Comparison of ENCODE assay signal across 8 mouse cellular contexts in genomic region chr8:112571337-112571904, GRCm38 (mm10). TPM values are rescaled to one million over a fixed set of nuclear protein-coding genes. Genes with fewer than 3 reads are reported as not detected.
DNase-seq lines count a peak whose midpoint lies in the region; ATAC-seq and TF ChIP-seq lines count a peak whose summit lies in the region.

No protein-coding gene starts in this region.

- no peak for ATAC-seq in embryonic facial prominence, embryonic 11.5 days (replicated peaks; ENCODE audit: insufficient number of reproducible peaks, low FRiP score, low TSS enrichment, low read depth)
- 0 out of 2 replicates have a peak, but pooled peaks have one; percentile 55 for ATAC-seq in intestine, embryonic 16.5 days

- H3K4me3 ChIP-seq in embryonic facial prominence, embryonic 11.5 days (ENCODE audit: low read depth, low read length): no peak overlapping the region
- H3K4me3 ChIP-seq in intestine, embryonic 16.5 days (ENCODE audit: low read length): no peak overlapping the region
- no peak overlapping the region for H3K4me3 ChIP-seq in thymus, adult 2 months (ENCODE audit: control insufficient read depth, insufficient read depth, low read length)

- TF ChIP-seq POLR2A in thymus, adult 2 months (IDR thresholded peaks at IDR 0.05; ENCODE audit: control insufficient read depth, extremely low read depth, insufficient read depth, low read length, poor library complexity): no peak

- H3K9ac ChIP-seq in embryonic facial prominence, embryonic 11.5 days (replicated peaks; ENCODE audit: low read length): no peak overlapping the region
- no peak overlapping the region for H3K9ac ChIP-seq in intestine, embryonic 16.5 days (ENCODE audit: low read depth, low read length)

- no peaks in the 10 kb centered on the region for H3K36me3 ChIP-seq in embryonic facial prominence, embryonic 11.5 days (replicated peaks; ENCODE audit: control insufficient read depth, insufficient read depth, low read depth, low read length)
- H3K36me3 ChIP-seq in intestine, embryonic 16.5 days (ENCODE audit: control insufficient read depth, insufficient read depth, low read length): no peaks in the 10 kb centered on the region
- no peaks in the 10 kb centered on the region for H3K36me3 ChIP-seq in thymus, adult 2 months (ENCODE audit: control insufficient read depth, insufficient read depth, low read length)

- 14% methylated on average over 9 of the region's 9 CpGs for WGBS in embryonic facial prominence, embryonic 11.5 days
- WGBS in intestine, embryonic 16.5 days: 16% methylated on average over 9 of the region's 9 CpGs
- 22% methylated on average over 9 of the region's 9 CpGs for WGBS in thymus, adult 2 months

- H3K27me3 ChIP-seq in embryonic facial prominence, embryonic 11.5 days (ENCODE audit: control insufficient read depth, insufficient read depth, low read length): peaks cover 2% of the 10 kb centered on the region; the same call in 1 of the 2 replicates
- H3K27me3 ChIP-seq in intestine, embryonic 16.5 days (replicated peaks; ENCODE audit: control insufficient read depth, insufficient read depth, low read length): no peaks in the 10 kb centered on the region; the same call in 1 of the 2 replicates
- H3K27me3 ChIP-seq in thymus, adult 2 months (ENCODE audit: control insufficient read depth, insufficient read depth, low read length): no peaks in the 10 kb centered on the region

- peak; percentile 19 for DNase-seq in NIH3T3 (ENCODE audit: low read depth)
- DNase-seq in adrenal gland, adult 8-10 months: peak; percentile 7
- DNase-seq in embryonic facial prominence, embryonic 11.5 days (ENCODE audit: low spot score): peak; percentile 72
- peak; percentile 57 to 69 for DNase-seq in left cerebral cortex, postnatal 14 days (ENCODE audit: low spot score in 2 of 2)
- DNase-seq in retina, embryonic 14.5 days (ENCODE audit: low spot score): peak; percentile 76
- DNase-seq in thymus, adult 2 months: no peak
- no peak for DNase-seq in lung, postnatal 25 days (ENCODE audit: low spot score)

- intact Hi-C loops in left cerebral cortex, postnatal 14 days (cut with DNase I): loop anchor here (5.0 to 10.0 kb wide), 4 partner anchors 163 to 1011 kb away; no protein-coding TSS in a partner anchor

- no peaks in the 10 kb centered on the region for H3K4me1 ChIP-seq in embryonic facial prominence, embryonic 11.5 days (ENCODE audit: control insufficient read depth, insufficient read depth, low read length)
- peaks cover 2% of the 10 kb centered on the region; the same call in 1 of the 2 replicates for H3K4me1 ChIP-seq in intestine, embryonic 16.5 days (ENCODE audit: control insufficient read depth, insufficient read depth, low read length)
- H3K4me1 ChIP-seq in thymus, adult 2 months (replicated peaks; ENCODE audit: control insufficient read depth, insufficient read depth, low read length): no peaks in the 10 kb centered on the region

- no peak overlapping the region for H3K27ac ChIP-seq in embryonic facial prominence, embryonic 11.5 days (replicated peaks; ENCODE audit: low read depth, low read length)
- no peak overlapping the region for H3K27ac ChIP-seq in intestine, embryonic 16.5 days (ENCODE audit: low read length)
- no peak overlapping the region for H3K27ac ChIP-seq in thymus, adult 2 months (ENCODE audit: control insufficient read depth, insufficient read depth, low read length)

- no peak overlapping the region for H3K4me2 ChIP-seq in embryonic facial prominence, embryonic 11.5 days (ENCODE audit: low read depth, low read length)
- H3K4me2 ChIP-seq in intestine, embryonic 16.5 days (ENCODE audit: low read depth, low read length): no peak overlapping the region

- no peak for TF ChIP-seq CTCF in thymus, adult 2 months (IDR thresholded peaks at IDR 0.05; ENCODE audit: borderline replicate concordance, control insufficient read depth, extremely low read depth, insufficient read depth, low read length, poor library complexity)

- no peaks in the 10 kb centered on the region for H3K9me3 ChIP-seq in embryonic facial prominence, embryonic 11.5 days (replicated peaks; ENCODE audit: control insufficient read depth, low read length)
- no peaks in the 10 kb centered on the region for H3K9me3 ChIP-seq in intestine, embryonic 16.5 days (ENCODE audit: control insufficient read depth, low read length)

RNA-seq across cellular contexts. Expression of gene Cntnap4, which starts 1.6 kb away (rescaled TPM):
- total RNA-seq in adrenal gland, adult 8-10 months (2022): not detected
- 0.29 and 0.55 TPM in 2 replicates for polyA plus RNA-seq in embryonic facial prominence, embryonic 11.5 days (2014; fragmentation: Nextera tagmentation; extraction: Ambion mirVana)
- polyA plus RNA-seq in intestine, embryonic 16.5 days (2015; fragmentation: Nextera tagmentation; extraction: Ambion mirVana): 0.92 and 1.2 TPM in 2 replicates
- total RNA-seq in left cerebral cortex, postnatal 14 days (2021): 10 to 100 TPM; 23.9 to 24.3 TPM
- 0.01 TPM in 1 of 2 replicates, not detected in the other for polyA plus RNA-seq in thymus, adult 2 months (2012; rRNA removed)

Comparison
In these comparisons a context has a peak if more than half of its experiments do, and no peak if none do; other contexts are left out.
1. DNase-seq: peak in NIH3T3 (single experiment), adrenal gland, adult 8-10 months (single experiment), embryonic facial prominence, embryonic 11.5 days (single experiment), left cerebral cortex, postnatal 14 days (2 of 2) and retina, embryonic 14.5 days (single experiment); none in thymus, adult 2 months (single experiment) and lung, postnatal 25 days (single experiment).